Mouse (Mus musculus): ENCODE results near the gene Pds5b. TPM values are rescaled to one million over a fixed set of nuclear protein-coding genes. Genes with fewer than 3 reads are reported as not detected.

The Pds5b gene
- polyA plus RNA-seq, 1 experiment from 2014 or later: 28.4 TPM

GRCm38 (mm10) chr5:150794181-150794580, 120.6 kb downstream of the Pds5b start:
- 59% methylated on average over 6 of the region's 6 CpGs for WGBS
- Histone ChIP-seq H3K4me1 (no peaks in the 10 kb centered on the region), H3K9ac (no peak overlapping the region), H3K27me3 (replicated peaks) (no peaks in the 10 kb centered on the region), H3K27ac (no peak overlapping the region), H3K9me3 (no peaks in the 10 kb centered on the region), H3K4me2 (no peak overlapping the region), H3K36me3 (peaks cover 15% of the 10 kb centered on the region; the same call in 1 of the 2 replicates), H3K4me3 (replicated peaks) (no peak overlapping the region)
- ATAC-seq (ENCODE audit: insufficient read depth, low FRiP score, low read depth): no peak

- no peaks in the 10 kb centered on the region for H3K27me3 ChIP-seq (replicated peaks)
- no peaks in the 10 kb centered on the region for H3K4me1 ChIP-seq
- H3K9ac ChIP-seq: no peak overlapping the region
- no peak overlapping the region for H3K4me2 ChIP-seq
- peaks cover 22% of the 10 kb centered on the region; the same call in 1 of the 2 replicates for H3K36me3 ChIP-seq
- no peaks in the 10 kb centered on the region for H3K9me3 ChIP-seq
- no peak for ATAC-seq (ENCODE audit: insufficient read depth, low FRiP score, low read depth)
- WGBS: 93% methylated on average over 2 of the region's 2 CpGs
- no peak overlapping the region for H3K4me3 ChIP-seq (replicated peaks)
- no peak overlapping the region for H3K27ac ChIP-seq
These were observed 126.5 kb downstream of the Pds5b start for GRCm38 (mm10) chr5:150800056-150800455.

DNA sequence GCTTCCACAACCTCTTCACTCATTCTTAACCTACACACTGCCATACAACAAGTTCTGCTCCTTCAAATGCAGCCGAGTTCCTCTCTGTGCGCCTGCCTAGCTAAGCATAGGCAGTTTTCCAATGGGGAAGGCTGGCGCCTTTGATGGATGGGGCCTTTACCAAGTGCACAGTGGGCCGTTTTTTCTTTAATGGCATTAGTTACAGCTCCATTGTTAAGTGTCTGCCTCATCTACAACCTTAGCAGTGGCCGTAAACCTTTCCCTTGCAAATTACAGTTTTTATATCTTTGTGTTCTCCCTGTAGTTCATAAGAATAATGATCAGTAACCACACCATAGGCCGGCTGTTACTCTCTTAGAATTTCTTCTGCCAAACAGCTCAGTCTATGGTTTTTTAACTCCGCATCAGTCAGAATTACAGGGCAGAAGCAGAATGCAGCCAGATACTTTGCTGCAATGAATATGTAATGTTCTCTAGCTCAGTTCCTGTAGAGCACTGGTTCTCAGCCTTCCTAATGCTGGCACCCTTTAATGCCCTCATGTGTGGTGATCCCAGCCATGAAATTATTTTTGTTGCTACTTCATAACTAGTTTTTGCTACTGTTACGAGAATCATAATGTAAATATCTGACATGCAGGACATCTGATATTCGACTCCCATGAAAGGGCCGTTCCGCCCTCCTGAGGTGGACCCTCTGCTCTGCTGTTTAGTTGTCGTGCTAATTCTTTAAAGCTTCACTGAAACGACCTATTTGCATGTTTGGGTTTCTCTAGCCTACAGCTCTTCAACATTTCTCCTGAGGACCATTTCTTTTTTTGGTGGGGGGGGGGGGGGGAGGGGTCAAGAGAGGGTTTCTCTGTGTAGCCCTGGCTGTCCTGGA, 140.8 kb downstream of the Pds5b start:
- Histone ChIP-seq H3K27me3 (replicated peaks) (no peaks in the 10 kb centered on the region), H3K27ac (no peak overlapping the region), H3K4me1 (no peaks in the 10 kb centered on the region), H3K36me3 (no peaks in the 10 kb centered on the region), H3K4me3 (replicated peaks) (no peak overlapping the region), H3K9me3 (no peaks in the 10 kb centered on the region), H3K9ac (no peak overlapping the region), H3K4me2 (no peak overlapping the region)
- WGBS: 77% methylated on average over 13 of the region's 13 CpGs
- no peak for ATAC-seq (ENCODE audit: insufficient read depth, low FRiP score, low read depth)

GRCm38 (mm10) chr5:150815400-150815799, 141.9 kb downstream of the Pds5b start:
- no peak overlapping the region for H3K9ac ChIP-seq
- H3K36me3 ChIP-seq: no peaks in the 10 kb centered on the region
- no peak overlapping the region for H3K4me2 ChIP-seq
- no peak for ATAC-seq (ENCODE audit: insufficient read depth, low FRiP score, low read depth)
- WGBS: 86% methylated on average over 4 of the region's 4 CpGs
- no peaks in the 10 kb centered on the region for H3K4me1 ChIP-seq
- no peak overlapping the region for H3K4me3 ChIP-seq (replicated peaks)
- no peaks in the 10 kb centered on the region for H3K27me3 ChIP-seq (replicated peaks)
- H3K27ac ChIP-seq: no peak overlapping the region
- H3K9me3 ChIP-seq: no peaks in the 10 kb centered on the region

DNA sequence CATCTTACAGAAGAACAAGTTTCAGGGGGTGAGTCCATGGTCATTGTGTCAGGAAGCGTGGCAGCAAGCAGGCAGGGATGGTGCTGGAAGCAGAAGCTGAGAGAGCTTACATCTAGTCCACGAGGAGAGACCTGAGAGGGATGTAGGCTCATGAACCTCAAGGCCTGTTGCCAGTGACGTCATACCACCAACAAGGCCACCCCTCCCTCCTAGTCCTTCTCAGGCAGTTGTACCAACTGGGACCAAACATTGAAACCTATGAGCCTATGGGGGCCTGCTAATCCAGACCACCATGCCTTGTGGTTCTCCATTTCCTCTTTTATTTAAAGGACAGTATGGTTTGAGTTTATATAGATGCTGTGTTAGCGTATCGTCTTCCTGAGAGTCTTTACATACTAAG, 143.2 kb downstream of the Pds5b start:
- Histone ChIP-seq H3K4me1 (no peaks in the 10 kb centered on the region), H3K9ac (no peak overlapping the region), H3K4me2 (no peak overlapping the region), H3K9me3 (no peaks in the 10 kb centered on the region), H3K4me3 (replicated peaks) (no peak overlapping the region), H3K27me3 (replicated peaks) (no peaks in the 10 kb centered on the region), H3K36me3 (no peaks in the 10 kb centered on the region), H3K27ac (no peak overlapping the region)
- no peak for ATAC-seq (ENCODE audit: insufficient read depth, low FRiP score, low read depth)
- WGBS: 89% methylated on average over 5 of the region's 5 CpGs

- H3K4me1 ChIP-seq: no peaks in the 10 kb centered on the region
- no peaks in the 10 kb centered on the region for H3K36me3 ChIP-seq
- no peaks in the 10 kb centered on the region for H3K9me3 ChIP-seq
- 51% methylated on average over 2 of the region's 2 CpGs for WGBS
- H3K9ac ChIP-seq: no peak overlapping the region
- H3K27me3 ChIP-seq (replicated peaks): no peaks in the 10 kb centered on the region
- no peak for ATAC-seq (ENCODE audit: insufficient read depth, low FRiP score, low read depth)
- no peak overlapping the region for H3K4me3 ChIP-seq (replicated peaks)
- H3K4me2 ChIP-seq: no peak overlapping the region
- H3K27ac ChIP-seq: no peak overlapping the region
These were observed 144.5 kb downstream of the Pds5b start for GRCm38 (mm10) chr5:150818041-150818440.

GRCm38 (mm10) chr5:150818886-150819285, 145.3 kb downstream of the Pds5b start:
- 82% methylated on average over 4 of the region's 4 CpGs for WGBS
- Histone ChIP-seq H3K36me3 (no peaks in the 10 kb centered on the region), H3K27ac (no peak overlapping the region), H3K4me1 (no peaks in the 10 kb centered on the region), H3K27me3 (replicated peaks) (no peaks in the 10 kb centered on the region), H3K4me3 (replicated peaks) (no peak overlapping the region), H3K9me3 (no peaks in the 10 kb centered on the region), H3K4me2 (no peak overlapping the region), H3K9ac (no peak overlapping the region)
- ATAC-seq (ENCODE audit: insufficient read depth, low FRiP score, low read depth): no peak

DNA sequence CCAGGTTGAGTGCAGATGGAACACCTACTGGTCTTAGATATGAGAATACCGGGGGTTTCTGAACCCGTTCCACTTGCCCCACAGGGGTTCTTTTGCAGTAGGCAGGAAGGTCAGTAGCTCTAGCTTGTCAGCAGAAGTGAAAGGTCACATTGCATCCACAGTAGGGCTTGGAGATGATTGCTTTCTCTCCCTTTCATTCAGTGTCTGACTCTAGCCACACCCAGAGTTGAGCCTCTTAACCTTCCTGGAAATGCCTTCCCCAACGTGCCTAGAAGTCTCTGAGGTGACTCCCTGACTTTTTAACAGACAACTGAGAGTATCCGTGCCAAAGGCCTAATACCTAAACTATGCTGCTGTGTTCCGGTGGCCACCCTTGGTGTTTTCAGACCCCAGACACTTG, 146.0 kb downstream of the Pds5b start:
- Histone ChIP-seq H3K9me3 (no peaks in the 10 kb centered on the region), H3K9ac (no peak overlapping the region), H3K4me3 (replicated peaks) (no peak overlapping the region), H3K36me3 (no peaks in the 10 kb centered on the region), H3K27ac (no peak overlapping the region), H3K27me3 (replicated peaks) (no peaks in the 10 kb centered on the region), H3K4me1 (no peaks in the 10 kb centered on the region), H3K4me2 (no peak overlapping the region)
- ATAC-seq (ENCODE audit: insufficient read depth, low FRiP score, low read depth): no peak
- WGBS: 76% methylated on average over 5 of the region's 5 CpGs

- WGBS: 81% methylated on average over 4 of the region's 4 CpGs
- no peaks in the 10 kb centered on the region for H3K36me3 ChIP-seq
- no peak overlapping the region for H3K4me3 ChIP-seq (replicated peaks)
- ATAC-seq (ENCODE audit: insufficient read depth, low FRiP score, low read depth): no peak
- H3K27ac ChIP-seq: no peak overlapping the region
- no peaks in the 10 kb centered on the region for H3K4me1 ChIP-seq
- no peaks in the 10 kb centered on the region for H3K27me3 ChIP-seq (replicated peaks)
- no peak overlapping the region for H3K9ac ChIP-seq
- H3K4me2 ChIP-seq: no peak overlapping the region
- H3K9me3 ChIP-seq: no peaks in the 10 kb centered on the region
These were observed 147.6 kb downstream of the Pds5b start for GRCm38 (mm10) chr5:150821152-150821551.

- H3K4me1 ChIP-seq: no peaks in the 10 kb centered on the region
- H3K9ac ChIP-seq: no peak overlapping the region
- no peaks in the 10 kb centered on the region for H3K27me3 ChIP-seq (replicated peaks)
- 80% methylated on average over 6 of the region's 6 CpGs for WGBS
- no peak for ATAC-seq (ENCODE audit: insufficient read depth, low FRiP score, low read depth)
- H3K36me3 ChIP-seq: no peaks in the 10 kb centered on the region
- no peak overlapping the region for H3K27ac ChIP-seq
- H3K9me3 ChIP-seq: no peaks in the 10 kb centered on the region
- H3K4me3 ChIP-seq (replicated peaks): no peak overlapping the region
- no peak overlapping the region for H3K4me2 ChIP-seq
These were observed 149.2 kb downstream of the Pds5b start for GRCm38 (mm10) chr5:150822781-150823180.

- Histone ChIP-seq H3K4me2 (no peak overlapping the region), H3K27ac (no peak overlapping the region), H3K9ac (no peak overlapping the region), H3K4me1 (no peaks in the 10 kb centered on the region), H3K27me3 (replicated peaks) (no peaks in the 10 kb centered on the region), H3K36me3 (no peaks in the 10 kb centered on the region), H3K9me3 (no peaks in the 10 kb centered on the region), H3K4me3 (replicated peaks) (no peak overlapping the region)
- 78% methylated on average over 3 of the region's 3 CpGs for WGBS
- ATAC-seq (ENCODE audit: insufficient read depth, low FRiP score, low read depth): no peak
These were observed 149.8 kb downstream of the Pds5b start for GRCm38 (mm10) chr5:150823361-150823760.

GRCm38 (mm10) chr5:150829499-150829898, 156.0 kb downstream of the Pds5b start:
- H3K9ac ChIP-seq: no peak overlapping the region
- H3K36me3 ChIP-seq: no peaks in the 10 kb centered on the region
- no peak for ATAC-seq (ENCODE audit: insufficient read depth, low FRiP score, low read depth)
- no peaks in the 10 kb centered on the region for H3K9me3 ChIP-seq
- no peak overlapping the region for H3K4me3 ChIP-seq (replicated peaks)
- H3K27ac ChIP-seq: no peak overlapping the region
- H3K4me1 ChIP-seq: no peaks in the 10 kb centered on the region
- H3K27me3 ChIP-seq (replicated peaks): no peaks in the 10 kb centered on the region
- 82% methylated on average over 5 of the region's 5 CpGs for WGBS
- no peak overlapping the region for H3K4me2 ChIP-seq

Data from stomach, embryonic 15.5 days (tissue).